Mouse (Mus musculus): ENCODE measurements at regions not wholly inside any gene's neighbourhood (a gene's known extent, or its start where the extent isn't known, plus 50 kb on each side); places are given as distances from the start of the nearest gene placed in this dataset.
A peak's percentile ranks its signal among the peaks of the same experiment; 100 is the strongest.

GRCm38 (mm10) chr13:34498910-34499309, 153.9 kb upstream of the Slc22a23 start:
- Histone ChIP-seq H3K27me3 (no peaks in the 10 kb centered on the region), H3K9me3 (no peaks in the 10 kb centered on the region), H3K9ac (no peak overlapping the region), H3K36me3 (no peaks in the 10 kb centered on the region), H3K27ac (no peak overlapping the region), H3K4me3 (no peak overlapping the region), H3K4me2 (no peak overlapping the region), H3K4me1 (no peaks in the 10 kb centered on the region)
- ATAC-seq (ENCODE audit: borderline replicate concordance, extremely low read depth, low FRiP score, low TSS enrichment): no peak
- WGBS: 97% methylated on average over 2 of the region's 2 CpGs

GRCm38 (mm10) chr13:34497667-34498066, 152.7 kb upstream of the Slc22a23 start:
- 63% methylated on average over 3 of the region's 3 CpGs for WGBS
- no peak overlapping the region for H3K9ac ChIP-seq
- no peaks in the 10 kb centered on the region for H3K27me3 ChIP-seq
- H3K36me3 ChIP-seq: no peaks in the 10 kb centered on the region
- no peaks in the 10 kb centered on the region for H3K9me3 ChIP-seq
- no peak for ATAC-seq (ENCODE audit: borderline replicate concordance, extremely low read depth, low FRiP score, low TSS enrichment)
- no peak overlapping the region for H3K4me2 ChIP-seq
- no peak overlapping the region for H3K27ac ChIP-seq
- no peak overlapping the region for H3K4me3 ChIP-seq
- no peaks in the 10 kb centered on the region for H3K4me1 ChIP-seq

- Histone ChIP-seq H3K9ac (no peak overlapping the region), H3K27ac (no peak overlapping the region), H3K4me2 (no peak overlapping the region), H3K9me3 (no peaks in the 10 kb centered on the region), H3K4me3 (no peak overlapping the region), H3K36me3 (no peaks in the 10 kb centered on the region), H3K27me3 (no peaks in the 10 kb centered on the region), H3K4me1 (no peaks in the 10 kb centered on the region)
- no peak for ATAC-seq (ENCODE audit: borderline replicate concordance, extremely low read depth, low FRiP score, low TSS enrichment)
- WGBS: 76% methylated on average over 1 of the region's 1 CpGs
Measured at GRCm38 (mm10) chr13:34484831-34485230, 139.8 kb upstream of the Slc22a23 start.

GRCm38 (mm10) chr13:34481461-34481860, 136.5 kb upstream of the Slc22a23 start:
- H3K4me1 ChIP-seq: no peaks in the 10 kb centered on the region
- no peak for ATAC-seq (ENCODE audit: borderline replicate concordance, extremely low read depth, low FRiP score, low TSS enrichment)
- H3K27ac ChIP-seq: no peak overlapping the region
- no peak overlapping the region for H3K4me3 ChIP-seq
- no peaks in the 10 kb centered on the region for H3K9me3 ChIP-seq
- WGBS: 82% methylated on average over 10 of the region's 10 CpGs
- H3K4me2 ChIP-seq: no peak overlapping the region
- no peak overlapping the region for H3K9ac ChIP-seq
- no peaks in the 10 kb centered on the region for H3K36me3 ChIP-seq
- H3K27me3 ChIP-seq: no peaks in the 10 kb centered on the region

GRCm38 (mm10) chr13:34470410-34470809, 125.4 kb upstream of the Slc22a23 start:
- 78% methylated on average over 1 of the region's 1 CpGs for WGBS
- no peak overlapping the region for H3K4me2 ChIP-seq
- peaks cover 14% of the 10 kb centered on the region for H3K4me1 ChIP-seq
- H3K9me3 ChIP-seq: no peaks in the 10 kb centered on the region
- ATAC-seq (ENCODE audit: borderline replicate concordance, extremely low read depth, low FRiP score, low TSS enrichment): no peak
- H3K9ac ChIP-seq: no peak overlapping the region
- H3K4me3 ChIP-seq: no peak overlapping the region
- H3K27ac ChIP-seq: no peak overlapping the region
- H3K36me3 ChIP-seq: no peaks in the 10 kb centered on the region
- H3K27me3 ChIP-seq: no peaks in the 10 kb centered on the region

GRCm38 (mm10) chr13:34469568-34469967, 124.6 kb upstream of the Slc22a23 start:
- 60% methylated on average over 5 of the region's 5 CpGs for WGBS
- H3K27me3 ChIP-seq: no peaks in the 10 kb centered on the region
- H3K9ac ChIP-seq: no peak overlapping the region
- no peak; the same call in 1 of the 2 replicates for ATAC-seq (ENCODE audit: borderline replicate concordance, extremely low read depth, low FRiP score, low TSS enrichment)
- no peak overlapping the region for H3K27ac ChIP-seq
- H3K4me3 ChIP-seq: no peak overlapping the region
- no peak overlapping the region for H3K4me2 ChIP-seq
- H3K36me3 ChIP-seq: no peaks in the 10 kb centered on the region
- H3K4me1 ChIP-seq: peaks cover 14% of the 10 kb centered on the region
- no peaks in the 10 kb centered on the region for H3K9me3 ChIP-seq

- no peak overlapping the region for H3K9ac ChIP-seq
- peak; percentile 59; the same call in 1 of the 2 replicates for ATAC-seq (ENCODE audit: borderline replicate concordance, extremely low read depth, low FRiP score, low TSS enrichment)
- no peak overlapping the region for H3K4me2 ChIP-seq
- H3K36me3 ChIP-seq: no peaks in the 10 kb centered on the region
- WGBS: 41% methylated on average over 3 of the region's 3 CpGs
- peaks cover 15% of the 10 kb centered on the region for H3K4me1 ChIP-seq
- H3K4me3 ChIP-seq: no peak overlapping the region
- H3K9me3 ChIP-seq: no peaks in the 10 kb centered on the region
- H3K27ac ChIP-seq: no peak overlapping the region
- H3K27me3 ChIP-seq: no peaks in the 10 kb centered on the region
Measured at GRCm38 (mm10) chr13:34468132-34468748, 123.3 kb upstream of the Slc22a23 start.

- no peak overlapping the region for H3K27ac ChIP-seq
- ATAC-seq (ENCODE audit: borderline replicate concordance, extremely low read depth, low FRiP score, low TSS enrichment): no peak
- H3K9ac ChIP-seq: no peak overlapping the region
Measured at GRCm38 (mm10) chr13:34465862-34466430, 121.0 kb upstream of the Slc22a23 start.

GRCm38 (mm10) chr13:34465456-34465855, 120.5 kb upstream of the Slc22a23 start:
- H3K4me1 ChIP-seq: peaks cover 28% of the 10 kb centered on the region
- H3K9ac ChIP-seq: no peak overlapping the region
- H3K27me3 ChIP-seq: no peaks in the 10 kb centered on the region
- no peak for ATAC-seq (ENCODE audit: borderline replicate concordance, extremely low read depth, low FRiP score, low TSS enrichment)
- WGBS: 72% methylated on average over 5 of the region's 5 CpGs
- no peak overlapping the region for H3K4me2 ChIP-seq
- H3K36me3 ChIP-seq: no peaks in the 10 kb centered on the region
- no peak overlapping the region for H3K27ac ChIP-seq
- no peaks in the 10 kb centered on the region for H3K9me3 ChIP-seq
- H3K4me3 ChIP-seq: no peak overlapping the region

More at GRCm38 (mm10) chr13:34465862-34466430, 121.0 kb upstream of the Slc22a23 start:
- Histone ChIP-seq H3K36me3 (no peaks in the 10 kb centered on the region), H3K9me3 (no peaks in the 10 kb centered on the region), H3K4me2 (no peak overlapping the region), H3K27me3 (no peaks in the 10 kb centered on the region), H3K4me1 (peaks cover 26% of the 10 kb centered on the region), H3K4me3 (no peak overlapping the region)

- WGBS: 78% methylated on average over 4 of the region's 4 CpGs
- Histone ChIP-seq H3K9ac (no peak overlapping the region), H3K4me2 (no peak overlapping the region), H3K27me3 (no peaks in the 10 kb centered on the region), H3K27ac (no peak overlapping the region), H3K36me3 (no peaks in the 10 kb centered on the region), H3K4me1 (peaks cover 25% of the 10 kb centered on the region), H3K9me3 (no peaks in the 10 kb centered on the region), H3K4me3 (no peak overlapping the region)
- ATAC-seq (ENCODE audit: borderline replicate concordance, extremely low read depth, low FRiP score, low TSS enrichment): no peak
Measured at GRCm38 (mm10) chr13:34464221-34464620, 119.2 kb upstream of the Slc22a23 start.

GRCm38 (mm10) chr13:34462808-34463511, 118.0 kb upstream of the Slc22a23 start:
- Histone ChIP-seq H3K9me3 (no peaks in the 10 kb centered on the region), H3K27me3 (no peaks in the 10 kb centered on the region), H3K4me3 (no peak overlapping the region), H3K4me2 (no peak overlapping the region), H3K4me1 (peaks cover 15% of the 10 kb centered on the region), H3K36me3 (no peaks in the 10 kb centered on the region), H3K9ac (no peak overlapping the region), H3K27ac (no peak overlapping the region)
- peak; percentile 66; the same call in 1 of the 2 replicates for ATAC-seq (ENCODE audit: borderline replicate concordance, extremely low read depth, low FRiP score, low TSS enrichment)
- WGBS: 12% methylated on average over 2 of the region's 2 CpGs

GRCm38 (mm10) chr13:34462206-34462807, 117.3 kb upstream of the Slc22a23 start:
- WGBS: 75% methylated on average over 6 of the region's 6 CpGs
- no peak overlapping the region for H3K4me3 ChIP-seq
- no peaks in the 10 kb centered on the region for H3K9me3 ChIP-seq
- no peak overlapping the region for H3K4me2 ChIP-seq
- H3K27ac ChIP-seq: no peak overlapping the region
- peak; percentile 57; the same call in 1 of the 2 replicates for ATAC-seq (ENCODE audit: borderline replicate concordance, extremely low read depth, low FRiP score, low TSS enrichment)
- no peaks in the 10 kb centered on the region for H3K27me3 ChIP-seq
- H3K9ac ChIP-seq: no peak overlapping the region
- H3K4me1 ChIP-seq: peaks cover 15% of the 10 kb centered on the region
- no peaks in the 10 kb centered on the region for H3K36me3 ChIP-seq

Measured in lung, embryonic 15.5 days (tissue).